Mouse (Mus musculus): ENCODE data around the gene Cd47. TPM values are rescaled to one million over a fixed set of nuclear protein-coding genes. Genes with fewer than 3 reads are reported as not detected.

Gene Cd47
- polyA plus RNA-seq, 1 experiment from 2014 or later = 32.2 TPM

- Histone ChIP-seq H3K4me1 (peaks cover 23% of the 10 kb centered on the region), H3K27me3 (replicated peaks; ENCODE audit: low read depth, poor library complexity, severe bottlenecking) (0 out of 2 replicates have a peak, but pooled peaks cover 8% of the 10 kb centered on the region), H3K27ac (replicated peaks) (no peak overlapping the region), H3K9me3 (no peaks in the 10 kb centered on the region), H3K4me3 (no peak overlapping the region), H3K36me3 (replicated peaks) (no peaks in the 10 kb centered on the region)
- WGBS = 90% methylated on average over 2 of the region's 2 CpGs
- DNase-seq (ENCODE audit: low spot score) = no peak
Measured at GRCm38 (mm10) chr16:49939376-49939775, 139.0 kb downstream of the Cd47 start.

GRCm38 (mm10) chr16:49940473-49940872 is 140.1 kb downstream of the Cd47 start:
- no peaks in the 10 kb centered on the region for H3K9me3 ChIP-seq
- H3K27ac ChIP-seq (replicated peaks) = no peak overlapping the region
- peak; percentile 55 for DNase-seq (ENCODE audit: low spot score)
- H3K36me3 ChIP-seq (replicated peaks) = no peaks in the 10 kb centered on the region
- no peak overlapping the region for H3K4me3 ChIP-seq
- peaks cover 23% of the 10 kb centered on the region for H3K4me1 ChIP-seq
- H3K27me3 ChIP-seq (replicated peaks; ENCODE audit: low read depth, poor library complexity, severe bottlenecking) = 0 out of 2 replicates have a peak, but pooled peaks cover 8% of the 10 kb centered on the region

- DNase-seq (ENCODE audit: low spot score) = no peak
- H3K4me3 ChIP-seq = no peak overlapping the region
- H3K36me3 ChIP-seq (replicated peaks) = no peaks in the 10 kb centered on the region
- H3K27me3 ChIP-seq (replicated peaks; ENCODE audit: low read depth, poor library complexity, severe bottlenecking) = 0 out of 2 replicates have a peak, but pooled peaks cover 8% of the 10 kb centered on the region
- no peaks in the 10 kb centered on the region for H3K9me3 ChIP-seq
- WGBS = 71% methylated on average over 1 of the region's 1 CpGs
- H3K4me1 ChIP-seq = peaks cover 23% of the 10 kb centered on the region
- H3K27ac ChIP-seq (replicated peaks) = no peak overlapping the region
Measured at GRCm38 (mm10) chr16:49941031-49941430, 140.7 kb downstream of the Cd47 start.

DNA sequence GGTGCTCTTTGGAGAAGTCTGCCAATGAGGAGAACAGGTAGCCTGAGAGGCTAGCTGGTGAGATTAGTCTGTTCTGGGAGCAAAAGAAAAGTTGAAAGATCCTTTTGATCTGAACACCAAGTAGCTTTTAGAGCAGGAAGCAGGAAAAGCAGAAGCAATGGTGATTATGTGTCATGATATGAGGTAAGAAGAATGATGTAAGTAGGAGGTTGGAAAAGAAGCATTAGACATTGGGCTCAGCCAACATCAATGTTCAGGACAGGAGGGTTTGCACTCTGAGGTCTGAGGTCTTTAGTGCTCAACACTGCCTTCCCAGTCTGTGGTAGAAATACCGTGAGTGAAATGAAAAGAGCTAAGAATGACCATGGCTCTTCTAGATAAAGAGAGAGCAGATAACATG is 143.4 kb downstream of the Cd47 start:
- no peaks in the 10 kb centered on the region for H3K36me3 ChIP-seq (replicated peaks)
- H3K27me3 ChIP-seq (replicated peaks; ENCODE audit: low read depth, poor library complexity, severe bottlenecking) = 0 out of 2 replicates have a peak, but pooled peaks cover 8% of the 10 kb centered on the region
- H3K4me1 ChIP-seq = peaks cover 7% of the 10 kb centered on the region
- no peak overlapping the region for H3K27ac ChIP-seq (replicated peaks)
- no peaks in the 10 kb centered on the region for H3K9me3 ChIP-seq
- DNase-seq (ENCODE audit: low spot score) = no peak
- 92% methylated on average over 1 of the region's 1 CpGs for WGBS
- H3K4me3 ChIP-seq = no peak overlapping the region

GRCm38 (mm10) chr16:49945084-49945483 is 144.8 kb downstream of the Cd47 start:
- 79% methylated on average over 5 of the region's 5 CpGs for WGBS
- Histone ChIP-seq H3K9me3 (no peaks in the 10 kb centered on the region), H3K27me3 (replicated peaks; ENCODE audit: low read depth, poor library complexity, severe bottlenecking) (0 out of 2 replicates have a peak, but pooled peaks cover 8% of the 10 kb centered on the region), H3K4me1 (peaks cover 7% of the 10 kb centered on the region), H3K27ac (replicated peaks) (no peak overlapping the region), H3K4me3 (no peak overlapping the region), H3K36me3 (replicated peaks) (no peaks in the 10 kb centered on the region)
- DNase-seq (ENCODE audit: low spot score) = no peak

- H3K9me3 ChIP-seq = no peaks in the 10 kb centered on the region
- 86% methylated on average over 3 of the region's 3 CpGs for WGBS
- H3K4me3 ChIP-seq = no peak overlapping the region
- 0 out of 2 replicates have a peak, but pooled peaks cover 8% of the 10 kb centered on the region for H3K27me3 ChIP-seq (replicated peaks; ENCODE audit: low read depth, poor library complexity, severe bottlenecking)
- H3K27ac ChIP-seq (replicated peaks) = no peak overlapping the region
- H3K36me3 ChIP-seq (replicated peaks) = no peaks in the 10 kb centered on the region
- no peaks in the 10 kb centered on the region for H3K4me1 ChIP-seq
- no peak for DNase-seq (ENCODE audit: low spot score)
Measured at GRCm38 (mm10) chr16:49947049-49947448, 146.7 kb downstream of the Cd47 start.

GRCm38 (mm10) chr16:49947610-49948009 is 147.3 kb downstream of the Cd47 start:
- H3K27ac ChIP-seq (replicated peaks) = no peak overlapping the region
- 97% methylated on average over 7 of the region's 7 CpGs for WGBS
- 0 out of 2 replicates have a peak, but pooled peaks cover 8% of the 10 kb centered on the region for H3K27me3 ChIP-seq (replicated peaks; ENCODE audit: low read depth, poor library complexity, severe bottlenecking)
- no peaks in the 10 kb centered on the region for H3K36me3 ChIP-seq (replicated peaks)
- no peaks in the 10 kb centered on the region for H3K4me1 ChIP-seq
- no peaks in the 10 kb centered on the region for H3K9me3 ChIP-seq
- no peak for DNase-seq (ENCODE audit: low spot score)
- no peak overlapping the region for H3K4me3 ChIP-seq

GRCm38 (mm10) chr16:49948287-49948686 is 148.0 kb downstream of the Cd47 start:
- 84% methylated on average over 3 of the region's 3 CpGs for WGBS
- H3K4me3 ChIP-seq = no peak overlapping the region
- H3K27ac ChIP-seq (replicated peaks) = no peak overlapping the region

GRCm38 (mm10) chr16:49949261-49949660 is 148.9 kb downstream of the Cd47 start:
- Histone ChIP-seq H3K4me1 (no peaks in the 10 kb centered on the region), H3K4me3 (no peak overlapping the region), H3K9me3 (no peaks in the 10 kb centered on the region), H3K27ac (replicated peaks) (no peak overlapping the region), H3K36me3 (replicated peaks) (no peaks in the 10 kb centered on the region), H3K27me3 (replicated peaks; ENCODE audit: low read depth, poor library complexity, severe bottlenecking) (no peaks in the 10 kb centered on the region)
- no peak for DNase-seq (ENCODE audit: low spot score)
- WGBS = 63% methylated on average over 4 of the region's 4 CpGs

More at GRCm38 (mm10) chr16:49948287-49948686, 148.0 kb downstream of the Cd47 start:
- no peaks in the 10 kb centered on the region for H3K4me1 ChIP-seq
- DNase-seq (ENCODE audit: low spot score) = no peak
- H3K27me3 ChIP-seq (replicated peaks; ENCODE audit: low read depth, poor library complexity, severe bottlenecking) = 0 out of 2 replicates have a peak, but pooled peaks cover 8% of the 10 kb centered on the region
- no peaks in the 10 kb centered on the region for H3K9me3 ChIP-seq
- H3K36me3 ChIP-seq (replicated peaks) = no peaks in the 10 kb centered on the region

DNA sequence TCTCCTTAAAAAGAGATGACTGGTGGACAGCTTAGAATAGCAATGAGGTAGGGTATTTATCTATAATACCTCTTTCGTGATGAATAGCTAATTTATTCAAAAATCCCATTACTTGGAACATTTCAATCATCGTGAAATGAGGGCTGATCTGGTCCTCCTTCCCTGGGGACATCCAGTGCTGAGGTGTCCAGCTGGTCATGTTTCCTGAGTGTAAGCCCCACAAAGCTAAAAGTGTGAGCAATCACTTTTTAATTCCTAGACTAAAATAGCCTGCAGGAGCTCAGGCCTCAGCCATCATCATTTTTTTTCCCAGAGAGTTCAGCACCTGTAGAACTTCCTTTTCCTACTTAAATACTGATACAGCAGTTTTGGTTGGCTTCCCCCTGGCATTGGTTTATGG is 150.0 kb downstream of the Cd47 start:
- H3K4me1 ChIP-seq = no peaks in the 10 kb centered on the region
- no peaks in the 10 kb centered on the region for H3K9me3 ChIP-seq
- H3K27me3 ChIP-seq (replicated peaks; ENCODE audit: low read depth, poor library complexity, severe bottlenecking) = no peaks in the 10 kb centered on the region
- WGBS = 85% methylated on average over 2 of the region's 2 CpGs
- H3K27ac ChIP-seq (replicated peaks) = no peak overlapping the region
- H3K4me3 ChIP-seq = no peak overlapping the region
- no peak for DNase-seq (ENCODE audit: low spot score)
- no peaks in the 10 kb centered on the region for H3K36me3 ChIP-seq (replicated peaks)

- 87% methylated on average over 2 of the region's 2 CpGs for WGBS
- H3K9me3 ChIP-seq = no peaks in the 10 kb centered on the region
- no peaks in the 10 kb centered on the region for H3K36me3 ChIP-seq (replicated peaks)
- H3K4me1 ChIP-seq = no peaks in the 10 kb centered on the region
- H3K4me3 ChIP-seq = no peak overlapping the region
- no peaks in the 10 kb centered on the region for H3K27me3 ChIP-seq (replicated peaks; ENCODE audit: low read depth, poor library complexity, severe bottlenecking)
- no peak overlapping the region for H3K27ac ChIP-seq (replicated peaks)
- DNase-seq (ENCODE audit: low spot score) = no peak
Measured at GRCm38 (mm10) chr16:49951288-49951691, 151.0 kb downstream of the Cd47 start.

DNA sequence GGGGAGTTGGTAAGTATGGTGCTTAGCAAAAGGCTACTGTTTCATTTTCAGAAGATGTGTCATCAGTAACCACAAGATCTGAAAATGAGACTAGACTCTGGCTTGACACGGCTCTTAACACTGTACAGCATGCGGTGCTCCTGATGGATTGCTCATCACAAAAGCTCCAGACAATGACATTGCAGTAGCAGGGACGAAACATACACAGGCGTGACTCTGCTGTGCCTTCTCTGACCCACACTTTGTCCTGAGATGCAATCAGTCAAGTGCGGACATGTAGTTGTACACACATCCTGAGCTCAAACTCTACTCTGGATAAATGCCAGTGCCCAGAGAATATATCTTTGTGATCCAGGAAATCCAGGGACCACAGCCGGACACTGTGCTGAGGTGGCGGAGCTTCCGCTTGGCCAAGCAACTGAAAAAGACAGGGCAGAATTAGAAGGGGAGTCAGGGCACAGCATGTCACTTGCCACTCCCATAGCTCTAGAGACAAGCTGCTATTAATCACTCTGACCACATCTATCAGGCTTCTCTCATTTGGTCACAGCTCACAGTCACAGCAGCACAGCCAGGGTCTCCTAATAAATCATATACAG is 151.7 kb downstream of the Cd47 start:
- Histone ChIP-seq H3K4me1 (no peaks in the 10 kb centered on the region), H3K9me3 (no peaks in the 10 kb centered on the region), H3K36me3 (replicated peaks) (no peaks in the 10 kb centered on the region), H3K27ac (replicated peaks) (no peak overlapping the region), H3K27me3 (replicated peaks; ENCODE audit: low read depth, poor library complexity, severe bottlenecking) (no peaks in the 10 kb centered on the region), H3K4me3 (no peak overlapping the region)
- WGBS = 85% methylated on average over 8 of the region's 8 CpGs
- no peak for DNase-seq (ENCODE audit: low spot score)

DNA sequence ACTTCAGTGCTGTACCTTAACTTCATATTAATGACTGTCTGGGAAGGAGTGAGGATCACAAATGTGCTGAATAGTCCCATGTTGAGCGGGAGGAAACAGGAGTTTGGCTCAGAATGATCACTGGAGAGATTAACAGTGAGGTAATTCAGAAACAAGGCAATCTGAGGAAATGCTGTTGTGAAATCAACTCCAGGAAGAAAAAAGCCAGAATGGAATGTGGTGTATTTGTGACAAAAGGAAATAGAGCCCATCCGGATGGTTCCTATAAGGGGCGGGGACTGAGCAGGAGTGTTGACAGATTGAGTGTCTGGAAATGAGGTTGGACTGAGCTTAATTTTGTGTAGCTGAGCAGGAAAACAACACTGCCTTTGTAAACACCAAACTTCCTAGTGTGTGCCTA is 153.5 kb downstream of the Cd47 start:
- Histone ChIP-seq H3K4me3 (no peak overlapping the region), H3K9me3 (no peaks in the 10 kb centered on the region), H3K36me3 (replicated peaks) (no peaks in the 10 kb centered on the region), H3K27ac (replicated peaks) (no peak overlapping the region), H3K27me3 (replicated peaks; ENCODE audit: low read depth, poor library complexity, severe bottlenecking) (no peaks in the 10 kb centered on the region), H3K4me1 (no peaks in the 10 kb centered on the region)
- 74% methylated on average over 3 of the region's 3 CpGs for WGBS
- DNase-seq (ENCODE audit: low spot score) = no peak
